Mouse (Mus musculus) adrenal gland, adult (tissue): Measurements from ENCODE around the gene Fbxl15.

Source experiments
- DNase-seq, 2 experiments: peaks; one replicate each; pipeline ENCODE4 v3.0.0; 2022 to 2023; ENCODE audit warnings: low spot score in 1 of 2; ENCODE audit not compliant: inconsistent age in 2 of 2

Fbxl15 gene

DNA sequence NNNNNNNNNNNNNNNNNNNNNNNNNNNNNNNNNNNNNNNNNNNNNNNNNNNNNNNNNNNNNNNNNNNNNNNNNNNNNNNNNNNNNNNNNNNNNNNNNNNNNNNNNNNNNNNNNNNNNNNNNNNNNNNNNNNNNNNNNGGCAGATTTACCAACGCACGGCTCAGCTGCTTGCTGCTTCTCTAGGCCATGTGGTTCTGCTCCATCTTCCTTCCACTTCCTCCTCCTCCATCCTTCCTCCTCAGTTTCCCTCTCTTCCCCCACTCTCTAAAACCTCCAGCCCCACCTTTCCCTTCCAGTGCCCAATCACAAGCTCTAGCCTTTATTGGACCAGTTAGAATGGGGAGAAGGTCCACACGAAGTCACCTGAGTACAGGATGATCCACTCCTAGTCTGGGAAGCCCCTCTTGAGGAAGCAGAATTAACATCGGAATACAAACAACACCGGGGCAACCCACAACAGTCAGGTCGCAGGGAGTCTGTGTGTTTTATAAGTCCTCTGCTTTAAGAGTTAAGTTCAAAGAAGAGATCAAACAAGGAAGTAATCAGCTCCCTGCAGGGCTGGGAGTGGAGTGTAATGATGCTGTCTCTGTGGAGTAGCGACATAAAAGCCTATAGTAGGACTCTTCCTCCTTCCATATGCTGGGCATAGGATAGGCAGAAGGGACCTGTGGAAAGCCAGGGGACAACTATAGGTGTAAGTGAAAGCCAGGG is 16.9 kb downstream of the Fbxl15 start:
- DNase-seq: no peak

DNA sequence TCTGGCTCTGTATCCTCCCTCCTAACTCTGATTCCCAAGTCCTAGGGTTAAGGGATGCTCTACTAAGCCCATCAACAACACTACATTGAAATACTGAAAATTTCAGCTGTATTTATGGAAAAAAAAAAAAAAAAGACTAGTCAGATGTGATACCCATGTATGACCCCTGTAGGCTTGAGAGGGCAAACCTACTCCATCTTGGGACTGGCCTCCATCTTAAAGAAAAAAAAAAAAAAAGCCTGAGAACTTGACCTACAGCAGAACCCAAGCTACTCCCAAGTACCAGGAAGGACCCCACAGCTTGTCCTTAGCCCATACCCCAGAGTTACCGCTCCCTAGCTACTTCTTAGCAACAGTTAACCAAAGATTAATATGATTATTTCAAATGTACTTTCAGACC is 19.2 kb downstream of the Fbxl15 start:
- DNase-seq: no peak

DNA sequence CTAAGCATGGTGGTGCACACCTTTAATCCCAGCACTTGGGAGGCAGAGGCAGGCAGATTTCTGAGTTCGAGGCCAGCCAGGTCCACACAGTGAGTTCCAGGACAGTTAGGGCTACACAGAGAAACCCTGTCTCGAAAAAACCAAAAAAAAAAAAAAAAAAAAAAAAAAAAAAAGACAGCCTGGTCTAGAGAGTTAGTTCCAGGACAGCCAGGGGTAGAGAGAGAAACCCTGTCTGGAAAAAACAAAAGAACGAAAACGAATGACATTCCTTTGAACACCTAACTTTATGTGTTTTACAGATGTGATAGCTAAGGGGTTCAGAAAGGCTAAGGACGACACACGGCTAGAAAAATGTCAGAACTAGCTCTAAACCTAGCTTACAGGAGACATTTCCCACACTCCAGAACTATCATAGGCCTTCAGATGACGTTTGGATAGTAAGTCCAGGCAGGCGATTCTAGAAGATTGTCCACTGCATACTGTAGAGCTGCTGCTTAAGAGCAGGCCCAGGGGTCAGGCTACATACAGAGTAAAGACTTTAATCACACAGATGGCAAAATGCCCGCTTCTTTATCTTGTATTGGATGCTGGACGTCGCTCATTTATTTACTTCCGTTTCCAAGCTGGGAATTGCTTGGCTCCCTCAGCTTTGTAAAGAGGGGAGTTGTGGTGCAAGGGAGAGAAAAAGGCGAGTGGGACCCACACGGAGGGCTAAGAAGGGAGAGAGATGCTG is 20.1 kb downstream of the Fbxl15 start:
- no peak for DNase-seq

DNA sequence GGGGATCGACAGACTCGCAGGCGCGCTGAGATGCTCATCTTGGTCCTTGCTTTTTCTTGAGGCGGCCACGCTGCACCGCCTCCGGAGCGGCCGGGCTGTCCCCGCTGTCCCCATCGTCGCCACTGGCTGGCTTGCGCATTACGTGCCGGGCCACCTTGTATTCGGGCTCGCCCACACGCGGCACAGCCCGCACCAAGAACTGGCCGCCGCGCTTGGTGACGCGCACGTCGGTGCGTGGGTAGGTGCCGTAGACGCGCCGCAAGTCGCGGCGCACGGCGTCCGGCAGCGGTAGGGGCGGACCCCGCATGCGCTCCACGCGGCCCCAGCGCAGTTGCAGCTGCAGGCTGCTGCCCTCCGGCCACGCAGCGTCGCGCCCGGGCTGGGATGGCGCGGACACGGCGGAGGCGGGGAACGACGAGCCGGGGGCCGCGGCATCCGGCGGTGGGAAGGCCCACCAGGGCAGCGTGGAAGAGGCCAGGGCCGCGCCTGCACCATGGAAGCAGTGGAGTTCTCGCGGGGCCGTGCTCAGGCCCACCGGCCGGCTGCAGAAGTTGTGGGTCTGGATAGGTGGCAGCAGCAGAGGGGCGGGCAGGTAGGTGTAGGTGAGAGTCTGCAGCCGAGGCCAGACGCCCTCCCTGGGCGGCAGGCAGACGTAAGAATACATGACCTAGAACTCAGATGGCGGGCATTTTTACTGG is 20.9 kb downstream of the Fbxl15 start:
- DNase-seq: peak; percentile 88 to 94

DNA sequence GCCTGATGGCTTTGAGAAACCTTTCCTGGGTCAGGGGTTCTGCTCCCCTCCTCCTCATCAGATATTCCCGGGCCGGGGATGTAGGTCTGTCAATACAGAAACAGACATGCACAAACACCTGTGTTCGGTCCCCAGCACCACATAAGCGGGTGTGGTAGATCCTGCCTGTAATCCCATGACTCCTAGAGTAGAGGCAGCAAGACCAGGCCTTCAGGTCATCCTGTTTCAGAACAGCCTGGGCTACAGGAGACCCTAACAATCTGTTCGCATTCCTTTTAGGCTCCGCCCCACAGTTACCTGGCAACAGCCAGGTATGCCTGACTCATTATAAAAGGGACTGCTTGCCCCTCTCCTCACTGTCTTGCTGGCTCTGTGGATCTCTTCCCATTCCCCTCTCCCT is 21.6 kb downstream of the Fbxl15 start:
- no peak for DNase-seq

DNA sequence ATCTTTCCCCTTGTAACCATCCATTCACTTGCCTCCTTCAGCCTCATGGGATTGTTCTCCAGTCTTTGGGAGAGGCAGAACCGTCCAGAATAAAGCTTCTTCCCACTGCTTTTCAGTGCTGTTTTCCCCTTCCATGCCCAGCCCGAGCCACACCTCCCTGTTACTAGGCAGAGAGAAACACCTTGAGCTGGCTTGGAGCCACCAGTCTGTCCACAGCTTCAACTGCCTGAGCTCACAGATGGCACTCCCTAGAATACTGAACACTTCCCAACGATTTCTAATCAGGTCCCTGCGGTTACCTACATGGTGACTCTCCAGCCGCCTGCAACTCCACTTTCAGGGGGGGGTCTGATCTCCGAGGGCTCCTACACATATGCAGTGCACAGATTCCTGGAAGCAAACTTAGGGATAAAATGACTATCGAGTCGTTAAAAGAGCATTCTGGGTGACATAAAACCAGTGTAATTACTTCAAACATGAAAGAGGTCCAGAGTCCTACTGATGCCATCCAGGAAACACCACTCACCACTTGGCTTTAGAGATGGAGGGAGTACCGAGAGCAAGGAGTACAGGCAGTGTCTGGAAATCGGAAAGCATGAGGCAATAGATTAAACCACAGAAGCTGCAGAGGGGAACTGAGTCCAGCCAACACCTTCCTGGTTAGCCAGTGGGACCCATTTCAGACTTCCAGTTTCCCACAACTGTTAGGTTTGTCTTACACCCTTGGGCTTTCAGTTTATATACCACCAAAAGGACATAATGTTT is 22.4 kb downstream of the Fbxl15 start, which contains the start of gene 2310034G01Rik:
Gene 2310034G01Rik, minus strand, starts transcription at position 135 of the 765 bp plus-strand sequence.
- DNase-seq: no peak

DNA sequence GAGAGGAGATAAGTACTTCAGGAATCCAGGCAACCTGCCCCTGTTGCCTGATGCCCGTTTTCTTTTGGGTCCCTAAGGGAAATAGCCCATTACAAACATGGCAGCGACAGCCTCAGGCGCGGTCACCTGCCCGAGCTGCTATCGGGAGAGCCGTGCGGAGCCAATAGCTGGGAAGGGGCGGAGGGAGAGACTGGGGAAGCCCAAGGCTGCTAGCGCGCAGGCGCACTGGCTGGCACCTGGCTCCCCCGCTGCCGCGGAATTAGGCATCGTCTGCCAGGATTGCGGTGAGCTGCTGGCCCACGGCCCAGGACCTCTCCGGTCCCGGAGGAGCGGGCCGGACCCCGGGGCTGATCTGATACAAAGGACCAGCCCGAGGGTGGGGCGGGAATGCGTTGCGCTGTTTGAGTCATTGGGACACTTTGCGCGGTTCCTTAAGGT is 28.7 kb downstream of the Fbxl15 start:
- peak; percentile 93 to 95 for DNase-seq

DNA sequence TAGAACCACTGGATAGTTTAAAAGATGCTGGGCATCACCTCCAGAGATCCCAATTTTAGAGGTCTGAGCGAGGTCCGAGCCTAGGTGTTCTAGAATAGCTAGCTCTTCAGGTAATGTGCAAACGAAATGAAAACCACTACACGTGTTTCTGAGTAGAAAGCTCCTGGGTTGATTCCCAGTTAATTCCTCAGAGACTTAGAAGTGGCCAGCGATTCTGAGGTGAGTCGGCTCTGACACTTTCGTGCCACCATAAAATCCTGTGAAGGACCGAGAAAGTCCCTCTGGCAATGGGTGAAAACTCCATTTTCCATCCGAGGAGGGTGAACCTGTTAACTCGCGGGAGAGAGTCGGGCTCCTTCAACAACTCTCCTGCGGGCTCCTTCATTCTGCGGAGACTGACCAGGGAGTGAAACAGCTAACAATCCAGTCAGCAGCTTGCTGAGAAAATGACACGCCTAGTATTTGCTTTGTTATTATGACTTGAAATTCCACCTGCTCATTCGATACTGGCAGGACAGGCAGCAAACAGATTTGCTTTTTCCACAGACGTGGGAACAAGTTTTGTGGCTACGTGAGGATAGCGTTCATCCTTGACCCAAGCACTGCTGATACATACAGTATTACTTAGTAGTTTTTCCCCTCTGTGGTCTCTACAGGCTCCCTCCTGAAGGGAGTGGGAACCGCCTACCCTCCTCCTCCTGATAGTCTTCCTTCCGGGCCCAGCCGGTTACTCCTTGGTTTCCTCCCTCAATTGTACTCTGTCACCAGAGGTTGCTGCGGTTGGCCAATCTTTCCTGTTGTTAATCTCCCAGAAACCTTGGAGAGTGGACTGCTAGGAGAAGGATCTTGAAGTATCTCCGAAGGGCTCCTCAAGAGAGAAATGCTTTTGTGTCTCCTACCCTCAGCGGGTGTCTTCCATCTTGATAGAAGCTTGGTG is 29.6 kb downstream of the Fbxl15 start:
- DNase-seq: no peak

DNA sequence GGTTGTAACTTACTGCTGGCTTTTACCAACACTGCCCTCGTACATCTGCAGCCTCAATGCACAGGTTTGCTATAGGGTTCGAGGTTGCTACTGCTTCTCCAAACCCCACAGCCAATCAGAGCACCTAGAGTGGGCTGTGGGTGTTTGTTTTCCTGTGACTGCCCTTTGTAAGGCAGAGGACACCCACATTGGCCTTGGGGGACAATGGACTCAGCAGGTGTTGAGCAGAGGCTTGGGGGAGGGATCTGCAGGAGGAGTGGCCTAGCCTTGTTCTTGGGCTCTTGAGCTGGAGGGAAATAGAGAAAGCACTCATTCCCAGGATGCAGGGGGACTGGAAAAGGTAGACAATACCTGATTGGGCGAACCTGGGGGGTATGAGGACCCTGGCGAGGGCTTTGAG is 30.4 kb downstream of the Fbxl15 start:
- no peak for DNase-seq

DNA sequence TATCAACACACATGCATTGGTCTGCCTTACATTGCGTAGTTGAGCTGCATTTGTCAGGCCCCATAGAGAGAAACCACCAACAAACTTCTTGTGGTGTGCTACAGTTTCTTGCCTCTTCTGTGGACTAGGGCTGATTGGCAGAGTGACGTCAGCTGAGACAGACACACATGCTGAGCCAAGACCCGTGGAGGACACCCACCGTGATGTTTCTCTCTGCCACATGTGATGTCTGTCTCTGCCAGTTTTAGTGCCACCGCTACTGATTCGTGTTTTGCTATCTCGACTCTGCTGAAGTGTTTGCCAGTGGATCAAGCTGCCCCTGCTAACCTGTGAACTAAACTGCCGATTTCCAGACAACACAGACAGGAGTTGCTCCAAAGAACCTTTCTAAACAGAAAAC is 34.1 kb downstream of the Fbxl15 start:
- no peak for DNase-seq

DNA sequence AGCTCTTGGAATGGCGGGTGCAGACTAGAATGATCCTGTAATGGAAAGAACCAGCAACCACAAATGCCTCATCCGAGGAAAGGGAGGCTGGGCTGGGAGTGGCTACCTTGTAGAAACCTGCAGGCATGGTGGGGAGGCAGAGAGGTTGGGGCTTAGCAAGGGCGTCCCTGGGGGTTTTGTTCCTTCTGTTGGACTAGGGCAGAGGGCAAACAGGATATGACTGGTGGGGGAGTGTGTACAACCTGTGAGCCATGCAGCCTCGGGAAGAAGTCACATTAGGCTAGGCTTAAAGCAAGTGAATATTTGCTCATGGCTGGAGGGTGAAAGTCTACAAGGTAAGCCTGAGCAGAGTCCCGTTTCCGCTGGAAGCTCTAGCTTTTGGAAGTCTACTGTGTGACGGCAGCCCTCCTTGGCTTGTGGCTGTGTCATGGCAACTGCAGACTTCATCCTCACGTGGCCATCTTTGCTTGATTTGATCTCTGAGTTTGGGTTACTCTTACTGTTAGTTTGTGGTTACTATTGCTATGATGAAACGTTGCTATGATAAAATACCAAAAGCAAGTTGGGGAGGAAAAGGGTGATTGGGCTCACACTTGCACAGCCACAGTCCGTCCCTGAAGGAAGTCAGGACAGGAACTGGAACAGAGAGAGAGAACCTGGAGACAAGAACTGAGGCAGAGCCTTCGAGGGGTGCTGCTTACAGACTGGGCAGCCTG is 35.5 kb downstream of the Fbxl15 start:
- no peak for DNase-seq

DNA sequence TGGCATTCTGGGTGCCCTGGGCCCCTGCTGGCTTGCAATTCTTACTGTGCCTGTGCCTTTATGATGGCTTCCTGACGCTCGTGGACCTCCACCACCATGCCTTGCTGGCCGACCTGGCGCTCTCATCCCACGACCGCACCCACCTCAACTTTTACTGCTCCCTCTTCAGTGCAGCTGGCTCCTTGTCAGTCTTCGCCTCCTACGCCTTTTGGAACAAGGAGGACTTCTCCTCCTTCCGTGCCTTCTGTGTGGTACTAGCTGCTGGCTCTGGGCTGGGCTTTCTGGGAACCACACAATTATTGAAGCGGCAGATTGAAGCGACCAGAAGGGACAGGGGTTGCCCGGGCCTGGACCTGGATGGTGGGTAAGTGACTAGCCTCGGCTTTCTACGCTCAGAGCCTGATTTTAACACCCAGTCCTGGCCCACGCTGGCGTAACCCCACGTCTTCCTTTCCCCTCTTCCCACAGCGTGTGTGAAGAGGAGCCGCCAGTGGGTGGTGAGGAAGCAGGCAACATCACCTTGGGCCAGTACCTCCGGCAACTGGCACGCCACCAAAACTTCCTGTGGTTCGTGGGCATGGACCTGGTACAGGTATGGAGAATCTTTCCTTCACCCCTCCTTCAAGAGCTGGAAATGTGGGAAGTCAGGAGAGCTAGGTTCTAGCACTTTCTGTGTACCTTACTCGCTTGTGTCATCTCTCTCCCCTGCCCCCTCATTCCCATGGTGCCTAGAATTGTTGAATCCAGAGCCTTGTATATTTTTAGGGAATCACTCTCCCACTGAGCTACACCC is 40.0 kb downstream of the Fbxl15 start:
- no peak for DNase-seq

DNA sequence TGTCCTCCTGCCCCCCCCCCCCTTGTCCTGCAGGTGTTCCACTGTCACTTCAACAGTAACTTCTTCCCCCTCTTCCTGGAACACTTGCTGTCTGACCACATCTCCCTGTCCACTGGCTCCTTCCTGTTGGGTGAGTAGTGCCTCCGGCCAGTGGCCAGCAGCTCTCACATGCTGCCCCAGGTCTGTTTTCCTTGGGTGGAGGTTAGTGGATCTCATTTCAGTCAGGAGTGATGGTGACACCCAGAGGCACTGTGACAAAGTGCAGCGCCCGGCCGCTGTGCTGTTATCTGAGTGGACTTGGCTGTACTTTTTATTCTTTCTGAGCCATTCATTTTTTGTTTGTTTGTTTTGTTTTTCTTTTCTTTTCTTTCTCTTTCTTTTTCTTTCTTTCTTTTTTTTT is 41.2 kb downstream of the Fbxl15 start:
- DNase-seq: peak; percentile 70 to 84

DNA sequence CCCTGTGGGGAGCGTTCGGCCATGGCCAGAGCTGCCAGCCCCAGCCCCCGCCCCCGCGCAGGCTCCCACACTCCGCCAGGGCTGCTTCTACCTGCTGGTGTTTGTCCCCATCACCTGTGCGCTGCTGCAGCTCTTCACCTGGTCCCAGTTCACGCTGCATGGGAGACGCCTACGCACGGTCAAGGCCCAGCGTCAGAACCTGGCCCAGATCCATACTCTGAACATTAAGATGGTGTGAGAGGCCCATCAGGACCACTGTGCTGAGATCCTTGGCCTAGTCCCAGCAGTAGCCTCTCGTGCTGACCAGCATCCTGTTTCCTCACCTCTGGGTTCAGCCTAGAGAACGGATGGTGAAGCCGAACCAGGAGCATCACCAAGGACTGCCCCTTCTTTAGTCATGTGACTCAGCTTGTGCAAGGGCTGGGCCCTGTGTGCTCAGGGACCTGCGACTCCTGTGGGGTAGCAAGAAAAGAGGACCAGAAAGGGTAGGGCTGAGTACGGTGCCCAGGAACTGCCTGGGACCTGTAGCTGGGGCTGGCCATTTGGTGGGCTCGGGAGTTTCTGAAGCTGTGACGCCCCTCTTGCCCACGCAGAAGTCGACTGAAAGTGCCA is 46.6 kb downstream of the Fbxl15 start:
- no peak for DNase-seq

DNA sequence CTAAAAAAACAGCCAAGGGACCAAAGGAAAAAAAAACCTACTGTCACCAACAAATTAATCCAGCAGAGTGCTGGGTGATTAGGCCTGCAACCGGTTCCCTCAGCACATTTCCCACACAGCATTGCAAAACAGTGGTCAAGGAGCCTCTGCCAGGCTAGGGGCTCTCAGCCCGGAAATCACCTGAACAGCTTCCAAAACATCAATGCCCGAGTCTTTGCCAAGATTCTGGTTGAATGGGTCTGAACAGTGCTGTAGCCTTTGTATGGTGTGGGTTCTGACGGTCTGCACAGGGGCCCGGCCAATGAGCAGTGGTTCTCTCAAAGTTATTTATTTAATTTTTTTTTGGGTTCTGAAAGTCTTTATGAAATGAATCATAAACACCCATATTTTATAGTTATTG is 47.5 kb downstream of the Fbxl15 start:
- DNase-seq: no peak

DNA sequence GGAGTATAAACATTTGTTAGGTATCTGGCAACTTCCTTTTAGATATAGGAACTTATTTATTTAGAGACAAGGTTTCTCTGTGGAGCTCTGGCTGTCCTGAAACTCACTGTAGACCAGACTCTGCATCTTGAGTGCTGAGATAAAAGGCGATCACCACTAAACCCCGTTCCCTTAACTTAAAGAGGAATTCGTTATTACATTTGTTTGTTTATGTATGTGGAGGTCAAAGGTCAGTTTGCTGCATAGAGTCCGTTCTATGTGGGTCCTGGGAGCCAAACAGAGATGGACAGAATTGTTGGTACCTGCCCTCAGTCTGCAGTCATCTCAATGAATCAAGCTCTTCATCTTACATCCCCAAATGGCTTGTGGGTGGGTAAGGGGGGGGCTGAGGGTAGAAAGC is 47.9 kb downstream of the Fbxl15 start:
- no peak for DNase-seq
